Mouse (Mus musculus) forebrain, embryonic 13.5 days (tissue): ENCODE measurements at regions not wholly inside any gene's neighbourhood (a gene's known extent, or its start where the extent isn't known, plus 50 kb on each side); places are given as distances from the start of the nearest gene placed in this dataset.

Experiments
- ATAC-seq: fragments of 200-750 bp; cut with Nextera tagmentation; 2 replicates; pipeline ENCODE4 v1.8.0; 2017
- H3K27ac ChIP-seq: fragments of 300-500 bp; sonication (generic); 2 replicates; pipeline ENCODE4 v1.5.1; 2015; ENCODE audit warnings: inconsistent platforms, mild to moderate bottlenecking, moderate library complexity
- H3K27me3 ChIP-seq: fragments of 300-500 bp; sonication (generic); 2 replicates; pipeline ENCODE4 v1.6.1; 2015; ENCODE audit warnings: mild to moderate bottlenecking, inconsistent platforms
- H3K36me3 ChIP-seq: fragments of 300-500 bp; sonication (generic); 2 replicates; pipeline ENCODE4 v1.6.1; 2015; ENCODE audit warnings: mild to moderate bottlenecking, inconsistent platforms; ENCODE audit not compliant: poor library complexity, severe bottlenecking
- H3K4me1 ChIP-seq: fragments of 300-500 bp; sonication (generic); 2 replicates; pipeline ENCODE4 v1.6.1; 2015; ENCODE audit warnings: inconsistent platforms
- H3K4me2 ChIP-seq: fragments of 300-500 bp; sonication (generic); 2 replicates; pipeline ENCODE4 v1.6.1; 2015; ENCODE audit warnings: inconsistent platforms, mild to moderate bottlenecking, moderate library complexity
- H3K4me3 ChIP-seq: fragments of 300-500 bp; sonication (generic); 2 replicates; pipeline ENCODE4 v1.5.1; 2015; ENCODE audit warnings: mild to moderate bottlenecking, inconsistent platforms
- H3K9ac ChIP-seq: fragments of 300-500 bp; sonication (generic); 2 replicates; pipeline ENCODE4 v1.6.1; 2015; ENCODE audit warnings: mild to moderate bottlenecking, inconsistent platforms
- H3K9me3 ChIP-seq: fragments of 300-500 bp; sonication (generic); replicated peaks from 2 replicates; pipeline ENCODE4 v1.6.1; 2016; ENCODE audit warnings: inconsistent platforms
- WGBS: fragments of 180-500 bp; shearing (Covaris S2); methylation state at CpG from one replicate; pipeline ENCODE4 v1.1.7; 2015; 5-methylcytosine and 5-hydroxymethylcytosine counted together

DNA sequence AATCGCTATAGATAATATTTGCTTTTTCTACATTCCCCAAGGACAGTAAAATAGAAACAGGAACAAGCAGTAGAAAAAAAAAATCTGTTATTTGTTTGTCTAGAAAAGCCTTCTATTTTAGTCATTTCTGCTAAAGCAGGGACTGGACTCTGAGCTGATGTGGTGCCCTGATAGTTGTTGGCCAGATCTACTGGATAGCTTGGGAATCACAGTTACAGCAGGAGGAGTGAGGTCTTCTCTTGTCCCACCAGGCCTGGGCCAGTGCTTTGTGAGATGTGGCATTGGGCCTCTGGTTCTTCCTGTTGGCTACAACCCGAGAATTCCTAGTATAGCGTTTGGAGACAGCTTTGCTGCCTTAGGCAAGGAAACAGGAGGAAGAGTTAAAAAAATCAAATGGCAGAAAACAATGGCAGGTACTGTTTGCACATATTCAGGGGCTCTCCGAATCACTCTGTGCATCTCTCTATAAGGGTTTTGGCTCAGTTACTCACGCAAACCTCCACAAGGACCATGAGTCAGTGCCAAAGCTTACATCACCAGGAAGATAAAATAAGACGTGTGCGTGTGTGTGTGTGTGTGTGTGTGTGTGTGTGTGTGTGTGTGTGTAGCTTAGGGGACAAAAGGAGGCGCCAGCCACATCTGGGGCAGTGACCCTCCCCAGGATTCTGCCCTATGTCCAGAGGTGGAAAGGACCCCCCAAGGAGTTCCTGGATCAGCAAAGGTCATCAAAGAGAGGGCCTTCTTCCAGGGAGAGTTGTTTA, 248.1 kb downstream of the Itga8 start:
- 66% methylated on average over 8 of the region's 8 CpGs for whole genome bisulfite sequencing
- ATAC-seq, result no peak
- H3K9me3 ChIP-seq, result no peaks in the 10 kb centered on the region

DNA sequence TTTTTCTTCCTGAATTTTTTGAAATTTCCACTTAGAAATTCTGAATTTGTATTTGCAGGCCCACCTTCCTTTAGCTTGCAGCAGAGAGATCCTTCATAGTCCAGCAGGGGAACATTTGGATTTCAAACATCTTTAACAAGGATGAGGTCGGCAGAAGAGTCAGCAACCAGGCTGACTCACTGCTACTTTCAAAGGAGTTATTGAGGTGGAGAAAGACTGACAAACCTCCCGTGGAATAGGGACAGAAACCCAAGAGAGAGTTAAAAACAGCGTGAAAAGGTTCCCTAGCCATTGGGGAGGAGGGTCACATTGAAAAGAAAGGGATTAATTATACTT, 247.6 kb downstream of the Itga8 start:
- WGBS, result 13% methylated on average over 3 of the region's 3 CpGs
- H3K27me3 ChIP-seq, result no peaks in the 10 kb centered on the region

More for the DNA sequence above, 248.1 kb downstream of the Itga8 start:
- Histone ChIP-seq H3K9ac (no peak overlapping the region), H3K4me2 (no peak overlapping the region), H3K27me3 (no peaks in the 10 kb centered on the region), H3K27ac (no peak overlapping the region), H3K4me3 (no peak overlapping the region), H3K36me3 (no peaks in the 10 kb centered on the region), H3K4me1 (no peaks in the 10 kb centered on the region)

More for the DNA sequence above, 247.6 kb downstream of the Itga8 start:
- H3K4me2 ChIP-seq, result no peak overlapping the region
- no peak overlapping the region for H3K9ac ChIP-seq
- no peaks in the 10 kb centered on the region for H3K4me1 ChIP-seq
- H3K9me3 ChIP-seq, result no peaks in the 10 kb centered on the region
- H3K4me3 ChIP-seq, result no peak overlapping the region
- no peaks in the 10 kb centered on the region for H3K36me3 ChIP-seq
- H3K27ac ChIP-seq, result no peak overlapping the region
- ATAC-seq, result no peak
